In genomic region chr19:46766125-46766524, GRCm38 (mm10) we compare ENCODE assay signal across 11 mouse cellular contexts. TPM values are rescaled to one million over a fixed set of nuclear protein-coding genes. Genes with fewer than 3 reads are reported as not detected.
A peak's percentile ranks its signal among the peaks of the same experiment; 100 is the strongest.
DNase-seq lines count a peak whose midpoint lies in the region; ATAC-seq and TF ChIP-seq lines count a peak whose summit lies in the region.
"Had no signal": no experiment of that assay in that cellular context is flagged by ENCODE, and none has a peak within 500 bp of the region (broad histone marks: within the 10 kb centered on the region; RNA-seq: fewer than 3 reads in every experiment).

No protein-coding gene starts in this region.

- peak overlapping the region; percentile 43 for H3K4me2 ChIP-seq in liver, postnatal 0 days (ENCODE audit: low read depth, low read length)
- H3K4me2 ChIP-seq in intestine, embryonic 15.5 days (replicated peaks): no peak overlapping the region
- H3K4me2 ChIP-seq: limb, embryonic 12.5 days had no signal

- H3K79me2 ChIP-seq in MEL (ENCODE audit: control insufficient read depth, insufficient read depth, low read length, poor library complexity): peaks cover 2% of the 10 kb centered on the region

- H3K4me3 ChIP-seq in heart, embryonic 10.5 days: no peak overlapping the region
- peak overlapping the region; percentile 13 to 31; a peak in 3 of 4 replicates for H3K4me3 ChIP-seq in MEL (ENCODE audit: control insufficient read depth in 1 of 2, insufficient read depth in 1 of 2, low read depth in 2 of 2, low read length in 2 of 2)
- no peak overlapping the region for H3K4me3 ChIP-seq in liver, postnatal 0 days (ENCODE audit: low read depth, low read length)
- no peak overlapping the region for H3K4me3 ChIP-seq in intestine, embryonic 15.5 days (replicated peaks)
- H3K4me3 ChIP-seq: limb, embryonic 12.5 days had no signal

- no peak for TF ChIP-seq CTCF in MEL (IDR thresholded peaks at IDR 0.05 in 2 of 3, conservative IDR thresholded peaks at IDR 0.05 in 1 of 3; ENCODE audit: control insufficient read depth in 1 of 3, insufficient read depth in 1 of 3, low read depth in 2 of 3, low read length in 3 of 3, poor library complexity in 1 of 3, severe bottlenecking in 1 of 3)
- no peak for TF ChIP-seq CTCF in liver, postnatal 0 days (IDR thresholded peaks at IDR 0.05; ENCODE audit: low read depth)

- TF ChIP-seq RAD21 in MEL (IDR thresholded peaks at IDR 0.05; ENCODE audit: low read depth, low read length): no peak

- peak overlapping the region; percentile 20; the same call in 1 of the 2 replicates for H3K9ac ChIP-seq in MEL (ENCODE audit: control insufficient read depth, low read depth, low read length, poor library complexity, severe bottlenecking)
- no peak overlapping the region for H3K9ac ChIP-seq in liver, postnatal 0 days (replicated peaks)
- H3K9ac ChIP-seq in intestine, embryonic 15.5 days: no peak overlapping the region
- H3K9ac ChIP-seq: limb, embryonic 12.5 days had no signal

- no peaks in the 10 kb centered on the region for H3K9me3 ChIP-seq in heart, embryonic 10.5 days
- H3K9me3 ChIP-seq in MEL (replicated peaks; ENCODE audit: insufficient read depth, low read length): no peaks in the 10 kb centered on the region
- no peaks in the 10 kb centered on the region for H3K9me3 ChIP-seq in liver, postnatal 0 days (ENCODE audit: low read length)
- H3K9me3 ChIP-seq in intestine, embryonic 15.5 days: no peaks in the 10 kb centered on the region
- H3K9me3 ChIP-seq: limb, embryonic 12.5 days had no signal

- no peak for ATAC-seq in liver, postnatal 0 days
- no peak for ATAC-seq in intestine, embryonic 15.5 days

- 65% methylated on average over 5 of the region's 5 CpGs for WGBS in heart, embryonic 10.5 days
- 52% methylated on average over 5 of the region's 5 CpGs for WGBS in liver, postnatal 0 days (ENCODE audit: insufficient replicate concordance)
- 74% methylated on average over 5 of the region's 5 CpGs for WGBS in intestine, embryonic 15.5 days

- no peak overlapping the region for H3K27ac ChIP-seq in heart, embryonic 10.5 days
- H3K27ac ChIP-seq in MEL (ENCODE audit: control insufficient read depth, low read depth, low read length): peak overlapping the region; percentile 36; the same call in 1 of the 2 replicates
- H3K27ac ChIP-seq in liver, postnatal 0 days (ENCODE audit: low read depth): no peak overlapping the region
- H3K27ac ChIP-seq in intestine, embryonic 15.5 days: no peak overlapping the region
- H3K27ac ChIP-seq: limb, embryonic 12.5 days; macrophage had no signal

- H3K36me3 ChIP-seq in heart, embryonic 10.5 days: no peaks in the 10 kb centered on the region
- H3K36me3 ChIP-seq in MEL (ENCODE audit: control insufficient read depth in 1 of 2, insufficient read depth in 2 of 2, low read length in 2 of 2): peaks cover 0 to 38% of the 10 kb centered on the region in 2 experiments; a peak in 2 of 4 replicates
- no peaks in the 10 kb centered on the region for H3K36me3 ChIP-seq in liver, postnatal 0 days (replicated peaks; ENCODE audit: insufficient read depth, low read length)
- no peaks in the 10 kb centered on the region for H3K36me3 ChIP-seq in intestine, embryonic 15.5 days
- H3K36me3 ChIP-seq: limb, embryonic 12.5 days had no signal

- peak; percentile 45 for DNase-seq in heart, embryonic 10.5 days (ENCODE audit: low spot score)
- no peak for DNase-seq in heart, adult 18-20 months
- peak; percentile 76 for DNase-seq in MEL (ENCODE audit: low read depth, low spot score)
- DNase-seq in cerebellum, postnatal 25 days: peak; percentile 53 to 67
- DNase-seq in liver, postnatal 0 days: no peak
- no peak for DNase-seq in frontal cortex, postnatal 14 days (ENCODE audit: low spot score in 2 of 2)
- DNase-seq in gastrocnemius, postnatal 10 days: no peak
- DNase-seq: heart, postnatal 4 days had no signal

- TF ChIP-seq EP300 in MEL (IDR thresholded peaks at IDR 0.05; ENCODE audit: low read depth in 1 of 2, low read length in 2 of 2): peak; percentile 75 to 80
- peak; percentile 23; the same call in 1 of the 2 replicates for TF ChIP-seq EP300 in liver, postnatal 0 days (IDR thresholded peaks at IDR 0.05; ENCODE audit: low read depth)

- no peak for TF ChIP-seq POLR2A in MEL (IDR thresholded peaks at IDR 0.05; ENCODE audit: control insufficient read depth in 1 of 2, insufficient read depth in 1 of 2, low read depth in 1 of 2, low read length in 2 of 2, poor library complexity in 1 of 2)

- peaks cover 24% of the 10 kb centered on the region for H3K4me1 ChIP-seq in heart, embryonic 10.5 days
- H3K4me1 ChIP-seq in MEL (ENCODE audit: control insufficient read depth in 1 of 2, insufficient read depth in 2 of 2, low read length in 2 of 2): peaks cover 24 to 28% of the 10 kb centered on the region in 2 experiments
- peaks cover 16% of the 10 kb centered on the region for H3K4me1 ChIP-seq in liver, postnatal 0 days (ENCODE audit: insufficient read depth)
- H3K4me1 ChIP-seq in intestine, embryonic 15.5 days (replicated peaks): peaks cover 11% of the 10 kb centered on the region

- peaks cover 14% of the 10 kb centered on the region for H3K27me3 ChIP-seq in heart, embryonic 10.5 days (ENCODE audit: insufficient read depth, poor library complexity, severe bottlenecking)
- peaks cover 2 to 12% of the 10 kb centered on the region in 2 experiments; a peak in 3 of 4 replicates for H3K27me3 ChIP-seq in MEL (ENCODE audit: control insufficient read depth in 1 of 2, insufficient read depth in 2 of 2, low read length in 2 of 2)
- H3K27me3 ChIP-seq in liver, postnatal 0 days (ENCODE audit: insufficient read depth, low read length): peaks cover 6% of the 10 kb centered on the region; the same call in 1 of the 2 replicates
- H3K27me3 ChIP-seq in intestine, embryonic 15.5 days (replicated peaks): peaks cover 6% of the 10 kb centered on the region

TF ChIP-seq in MEL, 35 proteins besides CTCF, POLR2A, EP300 and RAD21 (continues in another document):
- TF ChIP-seq SMC3 (IDR thresholded peaks at IDR 0.05; ENCODE audit: low read depth, low read length) (peak; percentile 17; the same call in 1 of the 2 replicates), MEF2A (IDR thresholded peaks at IDR 0.05; ENCODE audit: extremely low read depth, insufficient replicate concordance, low read depth, low read length, poor library complexity, severe bottlenecking) (no peak), NELFE (IDR thresholded peaks at IDR 0.05; ENCODE audit: low read depth, low read length) (no peak), MAZ (IDR thresholded peaks at IDR 0.05; ENCODE audit: low read depth, low read length) (0 out of 2 replicates have a peak, but pooled peaks have one; percentile 38), RCOR1 (IDR thresholded peaks at IDR 0.05; ENCODE audit: low read depth, low read length) (peak; percentile 81; the same call in 1 of the 2 replicates), USF2 (IDR thresholded peaks at IDR 0.05; ENCODE audit: borderline replicate concordance in 1 of 2, insufficient read depth in 1 of 2, low read depth in 1 of 2, low read length in 2 of 2) (no peak), USF1 (IDR thresholded peaks at IDR 0.05; ENCODE audit: low read depth, low read length) (no peak), MYC (IDR thresholded peaks at IDR 0.05; ENCODE audit: low read depth, low read length) (no peak), MAX (IDR thresholded peaks at IDR 0.05; ENCODE audit: low read length) (peak; percentile 58; the same call in 1 of the 2 replicates), ZC3H11A (IDR thresholded peaks at IDR 0.05; ENCODE audit: low read depth, low read length) (no peak), MXI1 (IDR thresholded peaks at IDR 0.05; ENCODE audit: low read depth, low read length) (peak; percentile 63), POLR2AphosphoS2 (IDR thresholded peaks at IDR 0.05; ENCODE audit: low read length) (no peak), MYB (IDR thresholded peaks at IDR 0.05; ENCODE audit: low read depth, low read length) (no peak), UBTF (IDR thresholded peaks at IDR 0.05; ENCODE audit: borderline replicate concordance, insufficient read depth, low read depth, low read length) (no peak), ELF1 (IDR thresholded peaks at IDR 0.05; ENCODE audit: low read depth, low read length) (no peak), TAL1 (IDR thresholded peaks at IDR 0.05; ENCODE audit: low read length) (peak; percentile 68), BHLHE40 (IDR thresholded peaks at IDR 0.05; ENCODE audit: borderline replicate concordance, low read depth, low read length) (no peak), CHD1 (IDR thresholded peaks at IDR 0.05; ENCODE audit: low read depth, low read length) (no peak), ZNF384 (IDR thresholded peaks at IDR 0.05; ENCODE audit: low read depth, low read length) (no peak), TBP (IDR thresholded peaks at IDR 0.05; ENCODE audit: low read depth, low read length) (0 out of 2 replicates have a peak, but pooled peaks have one; percentile 5), GABPA (IDR thresholded peaks at IDR 0.05; ENCODE audit: low read depth, low read length) (no peak), TCF12 (IDR thresholded peaks at IDR 0.05; ENCODE audit: low read depth, low read length) (peak; percentile 71), ETS1 (IDR thresholded peaks at IDR 0.05; ENCODE audit: low read depth, low read length) (peak; percentile 83), GATA1 (IDR thresholded peaks at IDR 0.05; ENCODE audit: low read depth, low read length) (peak; percentile 82)

RNA-seq across cellular contexts. Expression of gene Cnnm2, which starts 4.7 kb away (rescaled TPM):
- polyA plus RNA-seq in heart, embryonic 10.5 days (2016; fragmentation: Nextera tagmentation; extraction: Ambion mirVana): 2.7 and 3.0 TPM in 2 replicates
- total RNA-seq in heart, adult 18-20 months (2021): 1 to 10 TPM; 5.7 to 6.7 TPM
- total RNA-seq in MEL (2012; rRNA removed): 4.0 and 5.7 TPM in 2 replicates
- polyA plus RNA-seq in MEL (2012; ENCODE audit: insufficient read depth in 1 of 2, insufficient read length in 2 of 2, low read depth in 1 of 2, low replicate concordance in 2 of 2, missing spikeins in 1 of 2): 10 to 100 TPM in 1 of 2 experiments, not detected in 1; 10.7 TPM
- polyA plus RNA-seq in liver, postnatal 0 days (2015; fragmentation: Nextera tagmentation; extraction: Ambion mirVana): 1.6 and 2.0 TPM in 2 replicates
- 2.9 and 3.2 TPM in 2 replicates for polyA plus RNA-seq in intestine, embryonic 15.5 days (2015; fragmentation: Nextera tagmentation; extraction: Ambion mirVana)
- 1 to 10 TPM; 3.6 to 4.5 TPM for total RNA-seq in gastrocnemius, postnatal 10 days (2021)

RNA-seq across cellular contexts. Expression of gene As3mt, which starts 58.9 kb away (rescaled TPM):
- polyA plus RNA-seq in heart, embryonic 10.5 days (2016; fragmentation: Nextera tagmentation; extraction: Ambion mirVana): 46.2 and 55.0 TPM in 2 replicates
- 10 to 100 TPM; 90.6 to 94.2 TPM for total RNA-seq in heart, adult 18-20 months (2021)
- total RNA-seq in MEL (2012; rRNA removed): 17.0 and 22.8 TPM in 2 replicates
- 10 to 100 TPM in 1 of 2 experiments, not detected in 1; 52.2 TPM for polyA plus RNA-seq in MEL (2012; ENCODE audit: insufficient read depth in 1 of 2, insufficient read length in 2 of 2, low read depth in 1 of 2, low replicate concordance in 2 of 2, missing spikeins in 1 of 2)
- polyA plus RNA-seq in liver, postnatal 0 days (2015; fragmentation: Nextera tagmentation; extraction: Ambion mirVana): 28.4 and 30.1 TPM in 2 replicates
- 59.4 and 63.4 TPM in 2 replicates for polyA plus RNA-seq in intestine, embryonic 15.5 days (2015; fragmentation: Nextera tagmentation; extraction: Ambion mirVana)
- total RNA-seq in gastrocnemius, postnatal 10 days (2021): 10 to 100 TPM; 66.4 to 71.2 TPM

Comparison
In these comparisons a context has a peak if more than half of its experiments do, and no peak if none do; other contexts are left out.
1. DNase-seq: peak in heart, embryonic 10.5 days (single experiment), MEL (single experiment) and cerebellum, postnatal 25 days (2 of 2); none in heart, adult 18-20 months (0 of 2), liver, postnatal 0 days (single experiment), frontal cortex, postnatal 14 days (0 of 2) and gastrocnemius, postnatal 10 days (single experiment).
2. H3K4me3 ChIP-seq: peak in MEL (2 of 2); none in heart, embryonic 10.5 days (single experiment), liver, postnatal 0 days (single experiment) and intestine, embryonic 15.5 days (single experiment).